Mouse (Mus musculus): Measurements from ENCODE around the gene Cdc42bpb. TPM values are rescaled to one million over a fixed set of nuclear protein-coding genes. Genes with fewer than 3 reads are reported as not detected.

The Cdc42bpb gene
- total and polyA plus RNA-seq, 2 experiments from 2014 or later = 28.4 to 229 TPM

DNA sequence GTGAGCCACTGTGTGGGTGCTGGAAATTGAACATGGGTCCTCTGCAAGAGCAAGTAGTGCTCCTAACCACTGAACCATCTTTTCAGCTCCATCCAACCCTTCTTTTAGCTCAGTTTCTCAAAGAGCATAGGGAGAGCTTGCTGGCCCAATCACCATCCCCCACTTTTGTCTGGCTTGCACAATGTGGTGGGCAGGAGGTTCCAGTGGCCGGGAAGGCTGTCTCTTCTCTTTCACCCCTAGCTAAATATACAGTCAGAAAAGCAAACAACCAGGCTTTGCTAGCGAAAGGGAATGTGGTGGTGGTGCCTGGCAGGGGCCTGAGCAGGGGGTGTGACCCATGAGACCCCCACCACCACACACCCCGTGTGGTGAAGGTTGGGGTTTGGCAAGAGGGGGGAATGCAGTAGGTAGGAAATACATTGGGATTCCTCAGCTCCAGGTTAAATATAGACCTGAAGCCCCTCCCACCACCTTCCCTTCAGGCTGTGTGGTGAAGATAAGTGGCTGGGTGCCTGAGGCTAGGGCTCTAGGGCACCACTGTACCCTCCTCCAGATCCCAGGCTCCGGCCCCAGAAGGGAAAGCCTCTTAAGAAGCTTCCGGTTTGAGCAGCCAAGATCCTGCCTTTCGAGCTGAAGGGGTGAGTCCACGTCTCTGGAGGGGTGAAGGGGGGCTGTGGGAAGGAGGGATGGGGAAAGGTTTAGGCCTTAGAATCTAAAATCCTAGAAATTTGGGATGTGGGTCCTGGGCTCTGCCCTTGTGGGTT, 43.6 kb upstream of the Cdc42bpb start:
- Histone ChIP-seq H3K9ac (replicated peaks; ENCODE audit: low read length) (no peak overlapping the region), H3K9me3 (ENCODE audit: low read length) (no peaks in the 10 kb centered on the region), H3K27me3 (ENCODE audit: insufficient read depth, low read length) (peaks cover 29% of the 10 kb centered on the region), H3K4me2 (ENCODE audit: low read depth, low read length) (no peak overlapping the region), H3K4me1 (ENCODE audit: insufficient read depth, low read length) (no peaks in the 10 kb centered on the region), H3K27ac (no peak overlapping the region), H3K4me3 (ENCODE audit: low read length) (no peak overlapping the region), H3K36me3 (ENCODE audit: insufficient read depth, low read length) (no peaks in the 10 kb centered on the region)
- TF ChIP-seq CTCF (IDR thresholded peaks at IDR 0.05; ENCODE audit: low read depth) = no peak
- 58% methylated on average over 7 of the region's 7 CpGs for WGBS
- DNase-seq (ENCODE audit: low spot score) = no peak
- ATAC-seq = no peak

DNA sequence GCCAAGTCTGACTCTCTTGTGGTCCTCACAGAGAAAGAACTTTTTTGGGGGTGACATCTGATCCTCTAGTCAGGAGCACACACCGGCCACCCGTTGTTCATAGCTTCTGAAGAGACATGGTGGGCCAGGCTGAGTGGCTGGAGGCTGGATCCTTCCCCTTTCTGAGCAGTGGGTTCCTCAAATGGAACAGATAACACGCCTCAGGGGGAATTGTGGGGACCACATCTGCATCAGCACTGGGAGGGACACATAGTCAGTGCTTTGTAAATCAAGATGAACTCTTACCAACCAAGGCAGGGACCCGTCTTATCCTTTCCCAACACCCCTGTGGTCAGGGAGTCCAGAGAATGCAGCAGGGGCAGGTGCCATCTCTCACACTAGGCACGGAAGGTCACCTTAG, 42.4 kb upstream of the Cdc42bpb start:
- 79% methylated on average over 5 of the region's 5 CpGs for WGBS
- DNase-seq (ENCODE audit: low spot score) (no peak), ATAC-seq (no peak)
- Histone ChIP-seq H3K9me3 (ENCODE audit: low read length) (no peaks in the 10 kb centered on the region), H3K4me2 (ENCODE audit: low read depth, low read length) (no peak overlapping the region), H3K36me3 (ENCODE audit: insufficient read depth, low read length) (no peaks in the 10 kb centered on the region), H3K9ac (replicated peaks; ENCODE audit: low read length) (no peak overlapping the region), H3K4me3 (ENCODE audit: low read length) (no peak overlapping the region), H3K27ac (no peak overlapping the region), H3K27me3 (ENCODE audit: insufficient read depth, low read length) (peaks cover 27% of the 10 kb centered on the region), H3K4me1 (ENCODE audit: insufficient read depth, low read length) (no peaks in the 10 kb centered on the region)
- no peak for TF ChIP-seq CTCF (IDR thresholded peaks at IDR 0.05; ENCODE audit: low read depth)

DNA sequence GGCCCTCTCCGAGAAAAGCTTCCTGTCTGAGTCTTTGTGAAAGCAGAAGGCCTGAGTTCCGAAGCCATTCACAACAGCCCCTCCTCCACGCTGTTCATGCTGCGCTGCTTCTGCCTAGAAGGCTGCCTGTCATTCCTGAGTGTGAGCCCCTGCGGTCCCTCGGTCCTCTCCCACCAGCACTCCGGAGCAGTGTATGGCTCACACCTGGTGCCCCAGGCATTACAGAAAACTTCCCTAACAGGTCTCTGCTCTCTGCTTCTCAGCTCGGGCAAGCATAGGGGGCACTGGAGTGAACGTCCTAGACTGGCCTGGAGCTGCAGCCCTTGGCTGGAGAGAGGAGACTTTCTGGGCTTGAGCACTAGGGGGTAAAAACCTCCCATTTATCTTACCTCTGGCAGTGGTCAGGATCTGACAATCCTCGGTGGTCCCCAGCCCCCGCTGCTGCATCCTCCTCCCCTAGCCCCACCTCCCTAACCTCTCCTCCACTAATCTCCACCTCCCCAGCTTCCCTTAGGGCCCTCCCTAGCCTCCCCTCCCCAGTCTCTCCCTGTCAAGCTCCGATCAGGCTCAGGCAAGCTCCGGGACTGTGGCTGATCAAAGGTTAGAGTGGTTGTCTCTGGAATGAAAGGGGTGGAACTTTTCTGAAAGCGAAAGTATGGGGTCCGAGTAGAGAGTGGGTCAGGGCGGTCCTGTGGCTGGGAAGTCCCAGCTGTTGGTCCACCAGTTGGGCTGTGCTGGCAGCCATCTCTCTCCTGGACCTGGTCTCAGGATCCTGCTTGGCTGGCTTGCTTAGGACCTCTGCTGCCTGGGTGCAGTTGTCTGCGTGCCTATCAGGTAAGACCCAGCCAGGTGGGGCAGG, 39.6 kb upstream of the Cdc42bpb start, which contains the start of gene Exoc3l4:
Gene Exoc3l4, plus strand, starts transcription at position 97 of the 859 bp plus-strand sequence.
- Histone ChIP-seq H3K9me3 (ENCODE audit: low read length) (no peaks in the 10 kb centered on the region), H3K27me3 (ENCODE audit: insufficient read depth, low read length) (peaks cover under 1% of the 10 kb centered on the region; the same call in 1 of the 2 replicates), H3K4me1 (ENCODE audit: insufficient read depth, low read length) (no peaks in the 10 kb centered on the region), H3K36me3 (ENCODE audit: insufficient read depth, low read length) (no peaks in the 10 kb centered on the region), H3K4me3 (ENCODE audit: low read length) (peak within 1 kb of the TSS; percentile 18), H3K27ac (no peak within 1 kb of the TSS), H3K4me2 (ENCODE audit: low read depth, low read length) (peak within 1 kb of the TSS; percentile 49), H3K9ac (replicated peaks; ENCODE audit: low read length) (no peak within 1 kb of the TSS; the same call in 1 of the 2 replicates)
- no peak for ATAC-seq
- TF ChIP-seq CTCF (IDR thresholded peaks at IDR 0.05; ENCODE audit: low read depth) = no peak
- WGBS = 8% methylated on average over 17 of the region's 17 CpGs
- no peak for DNase-seq (ENCODE audit: low spot score)

DNA sequence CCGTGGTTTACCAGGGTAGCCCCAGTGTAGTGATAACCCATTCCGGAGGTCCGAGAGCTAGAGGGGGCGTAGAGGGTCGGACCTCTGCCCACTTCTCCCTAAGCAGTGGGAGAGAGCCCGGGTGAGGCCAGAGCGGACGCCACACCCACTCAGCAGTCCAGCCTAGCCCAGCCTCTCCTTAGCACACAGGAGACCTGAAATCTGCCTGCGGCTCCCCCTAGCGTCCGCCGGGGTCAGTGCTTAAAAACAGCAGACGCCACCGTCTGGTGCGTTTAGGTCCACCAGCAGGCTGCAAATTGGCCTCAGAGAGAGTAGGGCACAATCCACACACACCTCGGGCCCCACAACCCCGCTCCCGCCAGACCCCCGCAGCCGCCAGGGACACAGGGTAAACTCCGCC, 35.8 kb upstream of the Cdc42bpb start:
- ATAC-seq (peak; percentile 86), DNase-seq (ENCODE audit: low spot score) (peak; percentile 93)
- peak overlapping the region; percentile 48 for H3K4me2 ChIP-seq (ENCODE audit: low read depth, low read length)
- H3K36me3 ChIP-seq (ENCODE audit: insufficient read depth, low read length) = no peaks in the 10 kb centered on the region
- peak overlapping the region; percentile 25; the same call in 1 of the 2 replicates for H3K9ac ChIP-seq (replicated peaks; ENCODE audit: low read length)
- H3K4me1 ChIP-seq (ENCODE audit: insufficient read depth, low read length) = peaks cover 12% of the 10 kb centered on the region; the same call in 1 of the 2 replicates
- WGBS = 2% methylated on average over 21 of the region's 21 CpGs
- peak; percentile 97 for TF ChIP-seq CTCF (IDR thresholded peaks at IDR 0.05; ENCODE audit: low read depth)
- peak overlapping the region; percentile 17 for H3K4me3 ChIP-seq (ENCODE audit: low read length)
- no peaks in the 10 kb centered on the region for H3K27me3 ChIP-seq (ENCODE audit: insufficient read depth, low read length)
- H3K9me3 ChIP-seq (ENCODE audit: low read length) = no peaks in the 10 kb centered on the region
- H3K27ac ChIP-seq = no peak overlapping the region

DNA sequence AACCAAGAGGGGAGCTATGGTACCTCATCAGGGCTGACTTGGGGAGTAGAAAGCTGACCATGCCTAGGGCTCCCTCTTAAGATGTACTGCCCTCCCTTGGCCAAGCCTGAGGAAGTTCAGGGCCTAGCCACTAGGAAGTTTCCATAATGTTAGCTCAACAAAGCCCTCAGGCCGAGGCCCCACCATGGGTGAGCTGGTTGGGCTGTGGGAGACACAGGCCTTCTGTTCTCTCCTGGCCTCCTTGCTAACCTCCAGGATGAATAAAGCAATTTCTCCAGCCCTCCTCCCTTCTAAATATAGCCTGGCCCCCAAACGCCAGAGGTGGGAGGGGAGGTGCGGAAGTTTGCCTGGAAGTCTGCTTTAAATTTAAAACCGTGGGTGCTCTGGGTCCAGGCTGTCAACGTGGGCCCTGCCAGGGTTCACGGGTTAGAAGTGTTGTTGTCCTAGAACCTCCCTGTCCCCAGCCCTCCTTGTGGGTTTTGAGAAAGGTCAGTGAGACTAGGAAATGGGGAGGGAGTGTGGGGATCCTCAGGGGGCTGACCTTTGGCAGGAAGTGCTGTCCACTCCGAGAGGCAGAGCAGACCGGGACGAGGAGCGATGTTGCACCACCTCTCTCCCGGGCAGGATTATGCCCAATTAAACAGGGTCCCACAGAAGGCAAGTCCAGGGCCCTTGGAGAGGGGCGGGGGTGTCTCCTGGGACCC, 35.2 kb upstream of the Cdc42bpb start:
- Histone ChIP-seq H3K4me1 (ENCODE audit: insufficient read depth, low read length) (peaks cover 12% of the 10 kb centered on the region; the same call in 1 of the 2 replicates), H3K36me3 (ENCODE audit: insufficient read depth, low read length) (no peaks in the 10 kb centered on the region), H3K9ac (replicated peaks; ENCODE audit: low read length) (peak overlapping the region; percentile 25; the same call in 1 of the 2 replicates), H3K4me2 (ENCODE audit: low read depth, low read length) (peak overlapping the region; percentile 48), H3K27me3 (ENCODE audit: insufficient read depth, low read length) (no peaks in the 10 kb centered on the region), H3K9me3 (ENCODE audit: low read length) (no peaks in the 10 kb centered on the region), H3K27ac (no peak overlapping the region), H3K4me3 (ENCODE audit: low read length) (peak overlapping the region; percentile 17)
- no peak for DNase-seq (ENCODE audit: low spot score)
- WGBS = 24% methylated on average over 11 of the region's 12 CpGs
- no peak for ATAC-seq
- peak; percentile 21; the same call in 1 of the 2 replicates for TF ChIP-seq CTCF (IDR thresholded peaks at IDR 0.05; ENCODE audit: low read depth)

DNA sequence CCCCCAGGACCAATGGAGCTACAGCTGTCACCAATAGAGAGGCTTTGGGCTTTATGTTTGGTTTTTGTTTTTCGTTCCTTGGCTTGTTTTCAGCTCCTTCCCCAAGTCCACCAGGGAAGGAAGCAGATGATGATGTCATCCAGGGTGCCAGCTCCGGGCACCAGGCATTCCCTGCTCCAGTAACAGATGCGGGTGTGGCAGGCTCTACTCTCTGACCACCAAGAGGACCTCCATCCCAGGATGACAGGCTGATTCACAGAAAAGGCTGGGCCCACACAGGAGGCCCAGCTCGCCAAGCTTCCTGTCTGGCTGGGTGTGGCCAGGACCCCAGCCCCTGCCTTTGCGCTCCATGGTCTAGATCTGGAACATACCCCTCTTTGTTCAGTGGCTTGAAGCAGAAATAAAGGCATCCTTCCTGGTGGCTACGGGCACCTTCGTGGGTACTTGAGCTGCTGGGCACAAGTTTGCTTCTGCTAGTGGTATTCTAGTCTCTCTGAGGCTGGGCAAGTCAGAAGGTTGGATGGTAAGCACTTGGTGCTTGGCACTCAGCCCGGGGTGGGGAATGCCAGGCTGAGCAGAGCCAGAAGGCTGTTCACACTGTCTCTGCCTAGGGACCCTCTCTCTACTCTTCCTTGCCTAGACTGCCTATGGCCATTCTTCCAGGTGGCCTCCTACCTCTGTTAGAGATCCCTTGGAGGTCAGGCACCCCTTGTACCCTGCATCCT, 34.3 kb upstream of the Cdc42bpb start:
- ATAC-seq (no peak), DNase-seq (ENCODE audit: low spot score) (no peak)
- Histone ChIP-seq H3K4me1 (ENCODE audit: insufficient read depth, low read length) (peaks cover 12% of the 10 kb centered on the region; the same call in 1 of the 2 replicates), H3K4me3 (ENCODE audit: low read length) (no peak overlapping the region), H3K27me3 (ENCODE audit: insufficient read depth, low read length) (no peaks in the 10 kb centered on the region), H3K9ac (replicated peaks; ENCODE audit: low read length) (no peak overlapping the region), H3K4me2 (ENCODE audit: low read depth, low read length) (no peak overlapping the region), H3K36me3 (ENCODE audit: insufficient read depth, low read length) (no peaks in the 10 kb centered on the region), H3K27ac (no peak overlapping the region), H3K9me3 (ENCODE audit: low read length) (no peaks in the 10 kb centered on the region)
- 74% methylated on average over 8 of the region's 8 CpGs for WGBS
- no peak for TF ChIP-seq CTCF (IDR thresholded peaks at IDR 0.05; ENCODE audit: low read depth)
